Mouse (Mus musculus) forelimb bud, embryonic 11.5 days (tissue): ENCODE results near the gene Gapvd1.

Source experiments
- DNase-seq: peaks from one replicate; pipeline ENCODE4 v3.0.0-alpha.2; 2012; ENCODE audit warnings: low read depth, low spot score

The Gapvd1 gene

DNA sequence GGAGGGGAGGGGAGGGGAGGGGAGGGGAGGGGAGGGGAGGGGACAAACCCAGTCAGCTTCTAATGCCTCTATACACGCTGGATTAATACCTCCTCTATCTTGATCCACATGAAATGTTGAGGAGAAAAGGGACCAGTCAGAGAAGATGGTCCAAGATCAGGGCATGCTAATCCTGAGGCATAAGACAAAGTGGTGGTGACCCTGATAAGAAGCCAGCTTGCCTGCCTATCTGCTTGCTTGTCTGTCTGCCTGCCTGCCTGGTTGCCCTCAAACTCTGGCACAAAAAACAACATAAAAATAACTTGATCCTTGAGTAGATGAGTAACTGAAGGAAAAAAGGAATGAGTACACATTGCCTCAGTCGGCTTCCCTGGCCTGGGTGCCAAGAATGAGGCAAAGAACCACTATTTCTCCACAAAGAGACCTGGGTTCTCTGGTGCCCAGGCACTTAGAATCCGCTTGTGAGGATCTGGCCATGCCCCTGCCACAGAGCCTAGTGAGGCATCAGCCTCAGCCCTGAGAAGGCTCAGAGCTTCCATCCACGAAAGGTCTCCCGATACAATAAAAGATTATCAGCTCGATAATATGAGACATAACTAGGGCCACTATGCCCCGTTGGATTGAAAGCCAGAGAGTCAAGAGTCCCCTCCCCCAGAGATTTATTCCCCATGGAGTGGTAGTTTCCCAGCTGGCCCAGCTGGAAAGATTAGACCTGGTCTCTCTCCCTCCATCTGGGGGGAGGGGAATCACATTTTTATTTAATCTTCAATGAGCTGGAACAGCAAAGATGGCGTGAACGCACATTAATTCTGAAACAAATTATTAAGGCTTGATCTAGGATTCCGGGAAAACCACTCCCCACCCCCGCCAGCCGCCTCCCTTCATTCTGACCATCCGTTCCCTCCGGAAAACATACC lies 119.5 kb downstream of the Gapvd1 start:
- DNase-seq: no peak

DNA sequence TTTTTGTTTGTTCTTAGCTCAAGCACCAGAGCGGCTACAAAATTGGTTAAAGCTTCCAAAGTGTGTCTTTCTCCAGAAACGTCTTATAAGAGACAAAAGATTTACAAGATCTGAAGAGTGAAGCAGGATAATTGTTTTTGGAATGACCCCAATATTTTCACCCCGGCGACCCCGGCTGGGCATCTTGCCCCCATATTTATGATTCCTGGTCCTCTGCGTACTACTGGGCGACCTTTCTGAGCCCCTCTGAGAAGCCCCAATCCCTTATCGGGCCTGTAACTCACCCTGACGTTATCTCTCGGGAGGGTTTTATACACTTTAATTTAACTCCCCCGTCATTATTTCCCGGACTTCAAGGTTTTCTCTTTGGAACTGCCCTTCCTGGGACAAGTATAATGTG lies 123.0 kb downstream of the Gapvd1 start:
- no peak for DNase-seq

DNA sequence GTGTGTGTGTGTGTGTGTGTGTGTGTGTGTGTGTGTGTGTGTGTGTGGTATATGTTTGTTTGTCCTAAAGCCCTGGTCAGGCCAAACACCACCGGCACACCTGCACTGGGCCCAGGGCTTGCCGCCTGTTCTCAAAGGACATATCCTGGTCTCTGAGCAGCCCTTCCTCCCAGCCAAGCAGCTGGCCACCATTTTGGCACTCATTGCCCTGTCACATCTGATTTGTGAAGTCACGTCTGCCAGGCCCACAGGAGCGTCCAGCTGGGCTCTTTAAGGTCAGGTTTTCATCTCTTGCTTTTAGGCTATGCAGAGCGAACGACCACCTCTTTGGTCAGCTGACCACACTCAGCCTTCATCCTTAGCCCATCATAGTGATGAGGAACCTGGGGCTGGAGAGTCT lies 124.6 kb downstream of the Gapvd1 start:
- no peak for DNase-seq

DNA sequence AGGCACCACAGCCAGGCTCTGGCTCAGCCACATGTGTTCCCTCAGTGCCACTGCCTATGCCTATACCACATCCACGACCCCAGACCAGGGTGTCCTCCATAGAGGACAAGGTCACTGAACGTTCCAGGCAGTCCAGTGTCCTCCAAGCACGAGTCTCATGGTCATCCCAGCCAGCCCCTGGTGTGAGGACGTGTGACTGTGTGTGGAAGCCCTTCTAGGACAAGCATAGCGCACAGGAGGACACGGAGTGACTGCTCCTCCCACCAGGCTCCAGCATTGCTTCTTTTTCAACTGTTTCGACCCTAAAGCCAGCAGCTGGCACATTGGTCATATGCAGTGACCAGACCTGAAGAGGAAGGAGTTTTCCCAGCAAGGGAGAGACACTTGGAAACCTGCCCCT lies 125.3 kb downstream of the Gapvd1 start:
- no peak for DNase-seq

DNA sequence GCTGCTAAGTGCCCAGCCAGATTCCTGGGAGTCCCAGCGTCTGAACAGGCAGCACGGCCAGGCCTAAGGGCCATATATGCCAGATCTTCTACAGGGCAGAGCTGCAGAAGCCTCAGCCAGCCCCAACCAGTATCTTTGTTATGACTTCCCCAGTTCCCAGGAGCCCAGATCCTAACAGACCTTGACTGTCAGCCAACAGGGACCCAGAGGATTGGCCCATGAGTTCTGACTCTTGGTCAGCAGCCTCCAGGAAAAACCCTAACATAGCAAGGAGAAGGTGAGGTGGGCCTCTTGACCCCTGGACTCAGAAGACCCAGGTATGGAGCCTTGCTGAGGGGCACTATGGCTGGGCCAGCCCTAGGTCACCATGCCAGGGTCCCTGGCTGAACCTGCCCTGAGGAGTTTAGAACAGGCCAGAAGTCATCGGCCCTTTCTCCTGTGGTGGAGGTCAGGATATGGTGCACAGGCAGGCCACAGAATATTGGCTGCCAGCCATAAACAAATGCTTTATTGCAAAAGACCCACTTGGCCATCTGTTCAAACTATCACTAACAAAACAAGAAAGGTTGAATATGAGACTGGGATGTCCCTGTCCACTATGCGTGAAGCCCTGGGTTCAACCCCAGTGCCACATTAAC lies 126.0 kb downstream of the Gapvd1 start:
- DNase-seq: no peak

DNA sequence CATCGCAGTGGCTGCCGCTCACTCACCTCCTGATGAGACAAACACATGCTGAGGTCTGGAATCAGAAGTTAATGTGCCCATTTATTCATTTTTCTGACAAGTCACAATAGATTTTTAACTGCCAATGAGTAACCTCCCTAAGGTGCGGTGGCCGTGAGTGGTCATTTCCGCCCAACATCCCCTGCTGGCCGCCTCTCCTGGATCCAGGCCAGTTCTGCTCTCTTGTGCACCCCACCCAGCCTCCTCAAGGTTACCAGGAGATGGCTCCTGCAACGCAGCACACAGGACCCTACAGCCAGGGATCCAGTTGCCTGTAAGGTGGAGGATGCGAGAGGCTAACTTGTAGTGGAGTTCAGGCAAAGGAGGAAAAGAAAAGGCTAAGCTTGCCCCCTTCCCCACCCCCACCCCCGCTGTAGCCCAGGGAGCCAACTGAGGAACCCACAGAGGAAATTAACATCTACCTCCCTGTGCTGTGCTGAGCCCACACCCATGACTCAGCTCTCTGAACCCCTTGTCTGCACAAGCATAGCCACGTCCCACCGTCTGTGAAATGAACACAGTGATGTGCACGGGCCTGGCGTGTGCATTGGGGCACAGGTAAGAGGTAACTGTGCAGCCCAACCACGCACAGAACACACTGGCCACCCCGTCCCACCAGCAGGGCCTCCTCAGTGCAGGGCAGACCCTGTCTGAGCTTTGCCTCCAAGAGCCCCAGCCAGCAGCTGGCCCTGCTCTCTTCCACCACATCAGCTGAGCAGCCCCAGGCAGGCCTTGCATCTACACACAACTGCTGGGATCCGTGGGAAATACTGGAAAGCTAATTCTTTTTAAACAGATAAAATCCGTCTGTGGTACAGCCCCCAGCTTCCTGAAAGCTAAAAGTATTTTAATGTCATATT lies 127.5 kb downstream of the Gapvd1 start:
- no peak for DNase-seq
